Mouse (Mus musculus) midbrain, embryonic 11.5 days (tissue): ENCODE measurements around the gene Gm49383. TPM values are rescaled to one million over a fixed set of nuclear protein-coding genes. Genes with fewer than 3 reads are reported as not detected.
A peak's percentile ranks its signal among the peaks of the same experiment; 100 is the strongest.
"Not testable (repeated sequence)": the region's sequence is repeated elsewhere in the genome, so short reads cannot be mapped to it uniquely, and the experiment has no call there.

Experiments
- ATAC-seq: fragments of 200-750 bp; cut with Nextera tagmentation; 2 replicates; pipeline ENCODE4 v1.8.0; 2017; ENCODE audit warnings: moderate TSS enrichment, moderate library complexity; ENCODE audit not compliant: low FRiP score
- DNase-seq: peaks from one replicate; pipeline ENCODE4 v3.0.0; 2015; ENCODE audit warnings: low spot score; ENCODE audit errors: missing footprints
- H3K27ac ChIP-seq: fragments of 300-500 bp; sonication (generic); 2 replicates; pipeline ENCODE4 v1.5.1; 2014; ENCODE audit warnings: low read depth, low read length
- H3K27me3 ChIP-seq: fragments of 300-500 bp; sonication (generic); 2 replicates; pipeline ENCODE4 v1.6.1; 2014; ENCODE audit warnings: mild to moderate bottlenecking, low read length, moderate library complexity, mixed read lengths; ENCODE audit not compliant: control insufficient read depth, insufficient read depth
- H3K36me3 ChIP-seq: fragments of 300-500 bp; sonication (generic); 2 replicates; pipeline ENCODE4 v1.6.1; 2014; ENCODE audit warnings: mild to moderate bottlenecking, low read length, moderate library complexity, mixed read lengths; ENCODE audit not compliant: control insufficient read depth, insufficient read depth
- H3K4me1 ChIP-seq: fragments of 300-500 bp; sonication (generic); 2 replicates; pipeline ENCODE4 v1.6.1; 2014; ENCODE audit warnings: low read length; ENCODE audit not compliant: control insufficient read depth, insufficient read depth
- H3K4me2 ChIP-seq: fragments of 300-500 bp; sonication (generic); 2 replicates; pipeline ENCODE4 v1.6.1; 2014; ENCODE audit warnings: mild to moderate bottlenecking, moderate library complexity
- H3K4me3 ChIP-seq: fragments of 300-500 bp; sonication (generic); 2 replicates; pipeline ENCODE4 v1.5.1; 2014; ENCODE audit warnings: low read depth, low read length
- H3K9ac ChIP-seq: fragments of 300-500 bp; sonication (generic); 2 replicates; pipeline ENCODE4 v1.6.1; 2014; ENCODE audit warnings: low read length
- H3K9me3 ChIP-seq: fragments of 300-500 bp; sonication (generic); 2 replicates; pipeline ENCODE4 v1.6.1; 2016; ENCODE audit warnings: low read length; ENCODE audit not compliant: control insufficient read depth
- WGBS: fragments of 180-500 bp; shearing (Covaris S2); extraction: QIAGEN DNeasy Blood & Tissue Kit; methylation state at CpG from one replicate; pipeline ENCODE4 v1.1.7; 2014; 5-methylcytosine and 5-hydroxymethylcytosine counted together
- polyA plus RNA-seq: library from polyadenylated mRNA; unstranded; fragments of >200 nt; fragmentation: Nextera tagmentation; extraction: Ambion mirVana; gene quantifications from 2 replicates; pipeline ENCODE4 v1.2.1, GENCODE M21; 2014

Gm49383 gene
- polyA plus RNA-seq, 1 experiment from 2014 or later: 38.9 TPM

GRCm38 (mm10) chr12:69177526-69177925 lies 19.4 kb downstream of the Gm49383 start:
- no peak overlapping the region for H3K9ac ChIP-seq
- H3K9me3 ChIP-seq: no peaks in the 10 kb centered on the region
- 85% methylated on average over 3 of the region's 3 CpGs for WGBS
- H3K4me2 ChIP-seq: no peak overlapping the region
- no peak for ATAC-seq
- no peak overlapping the region for H3K27ac ChIP-seq
- no peaks in the 10 kb centered on the region for H3K4me1 ChIP-seq
- no peaks in the 10 kb centered on the region for H3K27me3 ChIP-seq
- DNase-seq: no peak
- no peak overlapping the region for H3K4me3 ChIP-seq
- H3K36me3 ChIP-seq: peaks cover 6% of the 10 kb centered on the region; the same call in 1 of the 2 replicates

GRCm38 (mm10) chr12:69175975-69176374 lies 20.9 kb downstream of the Gm49383 start:
- Histone ChIP-seq H3K9ac (no peak overlapping the region), H3K27me3 (no peaks in the 10 kb centered on the region), H3K4me2 (no peak overlapping the region), H3K9me3 (no peaks in the 10 kb centered on the region), H3K36me3 (peaks cover 4% of the 10 kb centered on the region; the same call in 1 of the 2 replicates), H3K27ac (no peak overlapping the region), H3K4me3 (no peak overlapping the region), H3K4me1 (no peaks in the 10 kb centered on the region)
- WGBS: 94% methylated on average over 3 of the region's 3 CpGs
- ATAC-seq: no peak
- DNase-seq: peak; percentile 23

GRCm38 (mm10) chr12:69171307-69171706 lies 25.6 kb downstream of the Gm49383 start:
- DNase-seq: no peak
- Histone ChIP-seq H3K4me3 (no peak overlapping the region), H3K27ac (no peak overlapping the region), H3K36me3 (peaks cover 4% of the 10 kb centered on the region; the same call in 1 of the 2 replicates), H3K27me3 (no peaks in the 10 kb centered on the region), H3K9ac (no peak overlapping the region), H3K4me2 (no peak overlapping the region), H3K4me1 (peaks cover 4% of the 10 kb centered on the region; the same call in 1 of the 2 replicates), H3K9me3 (no peaks in the 10 kb centered on the region)
- ATAC-seq: no peak
- 89% methylated on average over 2 of the region's 2 CpGs for WGBS

- Histone ChIP-seq H3K4me3 (peak within 1 kb of the TSS; percentile 63), H3K9me3 (no peaks in the 10 kb centered on the region), H3K4me1 (peaks cover 4% of the 10 kb centered on the region; the same call in 1 of the 2 replicates), H3K27me3 (no peaks in the 10 kb centered on the region), H3K9ac (peak within 1 kb of the TSS; percentile 82), H3K27ac (peak within 1 kb of the TSS; percentile 54), H3K36me3 (no peaks in the 10 kb centered on the region), H3K4me2 (peak within 1 kb of the TSS; percentile 89)
- ATAC-seq (peak; percentile 98), DNase-seq (peak; percentile 98)
- under 1% methylated on average over 40 of the region's 40 CpGs for WGBS
Measured at GRCm38 (mm10) chr12:69168461-69169106, 28.3 kb downstream of the Gm49383 start, which contains the start of gene Lrr1. Gene Lrr1 (plus strand): TSS chr12:69168814.

GRCm38 (mm10) chr12:69167656-69168460 lies 29.0 kb downstream of the Gm49383 start:
- peak; percentile 83 for DNase-seq
- WGBS: 10% methylated on average over 18 of the region's 18 CpGs
- peak; percentile 69 for ATAC-seq
- Histone ChIP-seq H3K4me3 (peak overlapping the region; percentile 63), H3K9me3 (no peaks in the 10 kb centered on the region), H3K4me1 (peaks cover 4% of the 10 kb centered on the region; the same call in 1 of the 2 replicates), H3K27ac (no peak overlapping the region), H3K36me3 (no peaks in the 10 kb centered on the region), H3K27me3 (no peaks in the 10 kb centered on the region), H3K9ac (peak overlapping the region; percentile 82), H3K4me2 (peak overlapping the region; percentile 89)

- not testable (repeated sequence) for H3K4me1 ChIP-seq, H3K4me2 ChIP-seq, H3K4me3 ChIP-seq, H3K9me3 ChIP-seq, H3K9ac ChIP-seq, ATAC-seq, H3K36me3 ChIP-seq, H3K27ac ChIP-seq, H3K27me3 ChIP-seq
- peak; percentile 69 for DNase-seq
- WGBS: 61% methylated on average over 8 of the region's 8 CpGs
Measured at GRCm38 (mm10) chr12:69166861-69167581, 29.9 kb downstream of the Gm49383 start.

- Histone ChIP-seq H3K9me3 (no peaks in the 10 kb centered on the region), H3K27ac (no peak overlapping the region), H3K9ac (no peak overlapping the region), H3K4me1 (peaks cover 4% of the 10 kb centered on the region; the same call in 1 of the 2 replicates), H3K4me2 (no peak overlapping the region), H3K4me3 (no peak overlapping the region), H3K27me3 (no peaks in the 10 kb centered on the region), H3K36me3 (no peaks in the 10 kb centered on the region)
- ATAC-seq: no peak
- 65% methylated on average over 3 of the region's 3 CpGs for WGBS
- DNase-seq: peak; percentile 47
Measured at GRCm38 (mm10) chr12:69164904-69165303, 32.0 kb downstream of the Gm49383 start.

- H3K4me1 ChIP-seq, H3K4me3 ChIP-seq, H3K27me3 ChIP-seq, H3K9me3 ChIP-seq, H3K9ac ChIP-seq, H3K4me2 ChIP-seq, H3K36me3 ChIP-seq, ATAC-seq, H3K27ac ChIP-seq: not testable (repeated sequence)
- WGBS: 86% methylated on average over 4 of the region's 4 CpGs
- DNase-seq: peak; percentile 53
Measured at GRCm38 (mm10) chr12:69163586-69163985, 33.3 kb downstream of the Gm49383 start.
